Mouse (Mus musculus): ENCODE results near the gene Tmem258.

- TF ChIP-seq CTCF (IDR thresholded peaks at IDR 0.05; ENCODE audit: low read depth) (no peak), EP300 (optimal IDR thresholded peaks at IDR 0.05) (no peak)
Observed at GRCm38 (mm10) chr19:10198286-10198685, 5.5 kb upstream of the Tmem258 start.
